Mouse (Mus musculus): ENCODE measurements at regions not wholly inside any gene's neighbourhood (a gene's known extent, or its start where the extent isn't known, plus 50 kb on each side); places are given as distances from the start of the nearest gene placed in this dataset.

- no peak for DNase-seq (ENCODE audit: low spot score in 2 of 2)
Measured at GRCm38 (mm10) chr14:25173873-25174272, 285.1 kb upstream of the Zmiz1 start.

GRCm38 (mm10) chr14:25174402-25174801, 284.6 kb upstream of the Zmiz1 start:
- DNase-seq (ENCODE audit: low spot score in 2 of 2), result no peak

- no peak for DNase-seq (ENCODE audit: low spot score in 2 of 2)
Measured at GRCm38 (mm10) chr14:25176206-25176605, 282.8 kb upstream of the Zmiz1 start.

GRCm38 (mm10) chr14:25180126-25180525, 278.9 kb upstream of the Zmiz1 start:
- DNase-seq (ENCODE audit: low spot score in 2 of 2), result no peak

GRCm38 (mm10) chr14:25181406-25181805, 277.6 kb upstream of the Zmiz1 start:
- no peak for DNase-seq (ENCODE audit: low spot score in 2 of 2)

GRCm38 (mm10) chr14:25184042-25184441, 274.9 kb upstream of the Zmiz1 start:
- no peak for DNase-seq (ENCODE audit: low spot score in 2 of 2)

- DNase-seq (ENCODE audit: low spot score in 2 of 2), result no peak
Measured at GRCm38 (mm10) chr14:25184875-25185274, 274.1 kb upstream of the Zmiz1 start.

- no peak for DNase-seq (ENCODE audit: low spot score in 2 of 2)
Measured at GRCm38 (mm10) chr14:25185556-25185958, 273.4 kb upstream of the Zmiz1 start.

- no peak for DNase-seq (ENCODE audit: low spot score in 2 of 2)
Measured at GRCm38 (mm10) chr14:25185959-25186771, 272.8 kb upstream of the Zmiz1 start.

- DNase-seq (ENCODE audit: low spot score in 2 of 2), result no peak
Measured at GRCm38 (mm10) chr14:25187715-25188114, 271.3 kb upstream of the Zmiz1 start.

GRCm38 (mm10) chr14:25189256-25189655, 269.7 kb upstream of the Zmiz1 start:
- DNase-seq (ENCODE audit: low spot score in 2 of 2), result no peak

- no peak for DNase-seq (ENCODE audit: low spot score in 2 of 2)
Measured at GRCm38 (mm10) chr14:25190680-25191270, 268.2 kb upstream of the Zmiz1 start.

- DNase-seq (ENCODE audit: low spot score in 2 of 2), result no peak
Measured at GRCm38 (mm10) chr14:25196820-25197219, 262.2 kb upstream of the Zmiz1 start.

GRCm38 (mm10) chr14:25199900-25200299, 259.1 kb upstream of the Zmiz1 start:
- DNase-seq (ENCODE audit: low spot score in 2 of 2), result no peak

- no peak for DNase-seq (ENCODE audit: low spot score in 2 of 2)
Measured at GRCm38 (mm10) chr14:25200656-25201179, 258.3 kb upstream of the Zmiz1 start.

GRCm38 (mm10) chr14:25202312-25202711, 256.7 kb upstream of the Zmiz1 start:
- no peak for DNase-seq (ENCODE audit: low spot score in 2 of 2)

- DNase-seq (ENCODE audit: low spot score in 2 of 2), result no peak
Measured at GRCm38 (mm10) chr14:25204091-25204490, 254.9 kb upstream of the Zmiz1 start.

- no peak for DNase-seq (ENCODE audit: low spot score in 2 of 2)
Measured at GRCm38 (mm10) chr14:25206855-25207254, 252.1 kb upstream of the Zmiz1 start.

- DNase-seq (ENCODE audit: low spot score in 2 of 2), result no peak
Measured at GRCm38 (mm10) chr14:25207422-25207821, 251.6 kb upstream of the Zmiz1 start.

GRCm38 (mm10) chr14:25208221-25209056, 250.5 kb upstream of the Zmiz1 start:
- no peak for DNase-seq (ENCODE audit: low spot score in 2 of 2)

GRCm38 (mm10) chr14:25213056-25213455, 245.9 kb upstream of the Zmiz1 start:
- no peak for DNase-seq (ENCODE audit: low spot score in 2 of 2)

GRCm38 (mm10) chr14:25223091-25223490, 235.9 kb upstream of the Zmiz1 start:
- DNase-seq (ENCODE audit: low spot score in 2 of 2), result no peak

Measured in spleen, postnatal 14 days (tissue).